9 mouse cellular contexts compared by ENCODE assay signal in the genomic region with DNA sequence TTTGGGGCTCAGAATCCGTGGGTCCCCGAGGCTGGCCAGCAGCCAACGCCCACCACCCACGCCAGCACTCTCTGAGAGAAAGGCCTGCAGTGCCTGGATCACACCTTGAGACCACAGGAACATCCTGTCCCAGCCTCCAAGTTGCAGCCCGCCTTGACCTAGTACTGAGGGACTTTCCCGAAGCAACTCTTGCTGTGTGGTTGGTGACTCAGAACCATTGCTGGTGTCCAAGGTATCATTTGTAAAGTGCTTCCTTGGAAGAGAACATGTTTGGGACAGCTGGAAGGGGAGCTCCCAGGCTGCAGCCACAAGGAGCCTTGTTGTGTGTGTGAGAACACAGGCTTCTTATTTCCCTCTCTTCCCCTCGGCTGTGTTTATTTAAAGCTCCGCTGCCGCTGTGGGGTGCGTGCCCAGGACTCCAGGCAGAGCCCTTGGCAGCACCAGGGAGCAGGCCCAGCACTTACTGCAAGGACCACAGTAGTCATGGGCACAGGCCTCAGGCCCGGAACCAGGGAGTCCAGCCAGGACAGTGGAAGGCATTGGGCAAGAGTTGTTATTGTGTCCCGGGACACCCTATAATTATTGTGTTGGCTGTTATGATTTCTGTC.
DNase-seq lines count a peak whose midpoint lies in the region; ATAC-seq and TF ChIP-seq lines count a peak whose summit lies in the region.
"Had no signal": no experiment of that assay in that cellular context is flagged by ENCODE, and none has a peak within 500 bp of the region (broad histone marks: within the 10 kb centered on the region; RNA-seq: fewer than 3 reads in every experiment).

No protein-coding gene starts in this region.

- H3K27me3 ChIP-seq in C2C12 (ENCODE audit: control insufficient read depth, insufficient read depth, insufficient read length): no peaks in the 10 kb centered on the region
- no peaks in the 10 kb centered on the region for H3K27me3 ChIP-seq in intestine, embryonic 15.5 days (replicated peaks)
- H3K27me3 ChIP-seq: stomach, embryonic 15.5 days had no signal

- no peaks in the 10 kb centered on the region for H3K36me3 ChIP-seq in C2C12 (ENCODE audit: control insufficient read depth, insufficient read depth)
- no peaks in the 10 kb centered on the region for H3K36me3 ChIP-seq in intestine, embryonic 15.5 days
- H3K36me3 ChIP-seq: stomach, embryonic 15.5 days had no signal

- H3K79me2 ChIP-seq in C2C12 (ENCODE audit: control insufficient read depth, insufficient read depth): no peaks in the 10 kb centered on the region

- no peak overlapping the region for H3K9ac ChIP-seq in intestine, embryonic 15.5 days
- H3K9ac ChIP-seq: liver, embryonic 14.5 days; stomach, embryonic 15.5 days had no signal

- H3ac ChIP-seq in C2C12 (ENCODE audit: control insufficient read depth, insufficient read length, low read depth): no peak overlapping the region

- no peaks in the 10 kb centered on the region; the same call in 1 of the 2 replicates for H3K4me1 ChIP-seq in intestine, embryonic 15.5 days (replicated peaks)

- TF ChIP-seq CTCF in C2C12 (IDR thresholded peaks at IDR 0.05; ENCODE audit: control insufficient read depth, insufficient read depth, insufficient read length): no peak

- ATAC-seq in intestine, embryonic 15.5 days: no peak
- no peak for ATAC-seq in erythroblast, adult 5-6 weeks (replicated peaks; ENCODE audit: low FRiP score, poor library complexity, severe bottlenecking)

- H3K27ac ChIP-seq in intestine, embryonic 15.5 days: no peak overlapping the region
- H3K27ac ChIP-seq: liver, embryonic 14.5 days; stomach, embryonic 15.5 days had no signal

- whole genome bisulfite sequencing in intestine, embryonic 15.5 days: 42% methylated on average over 12 of the region's 12 CpGs

- H3K9me3 ChIP-seq in intestine, embryonic 15.5 days: no peaks in the 10 kb centered on the region
- H3K9me3 ChIP-seq: stomach, embryonic 15.5 days had no signal

- no peaks in the 10 kb centered on the region for H3K79me3 ChIP-seq in C2C12 (ENCODE audit: low read depth)

- peak; percentile 6 for DNase-seq in ES-CJ7 (ENCODE audit: low read depth, low spot score)
- peak; percentile 5 to 15 for DNase-seq in frontal cortex, postnatal 36 days (ENCODE audit: low spot score in 2 of 2)
- peak; percentile 18 to 40 for DNase-seq in layer of hippocampus, postnatal 36 days
- peak; percentile 79 to 92 for DNase-seq in natural killer cell, adult 2 months (ENCODE audit: low spot score in 2 of 2)

- no peak overlapping the region for H3K4me2 ChIP-seq in intestine, embryonic 15.5 days (replicated peaks)
- H3K4me2 ChIP-seq: stomach, embryonic 15.5 days had no signal

- H3K4me3 ChIP-seq in C2C12 (ENCODE audit: insufficient read depth, poor library complexity, severe bottlenecking): no peak overlapping the region
- no peak overlapping the region for H3K4me3 ChIP-seq in intestine, embryonic 15.5 days (replicated peaks)
- H3K4me3 ChIP-seq: stomach, embryonic 15.5 days had no signal

TF ChIP-seq in C2C12, 6 proteins besides CTCF, POLR2A, EP300 and RAD21:
- no peak for TF ChIP-seq USF1 (IDR thresholded peaks at IDR 0.05; ENCODE audit: low read depth)
- peak; percentile 65 for TF ChIP-seq MAX (IDR thresholded peaks at IDR 0.05)
- TF ChIP-seq MYOD1 (IDR thresholded peaks at IDR 0.05; ENCODE audit: control insufficient read depth, insufficient read length, low read depth): peak; percentile 76
- TF ChIP-seq FOSL1 (IDR thresholded peaks at IDR 0.05; ENCODE audit: insufficient read depth, low read length, poor library complexity, severe bottlenecking): no peak
- TF ChIP-seq CEBPB (IDR thresholded peaks at IDR 0.05; ENCODE audit: low read depth): peak; percentile 95
- TF ChIP-seq MYOG (IDR thresholded peaks at IDR 0.05; ENCODE audit: control insufficient read depth, extremely low read depth, insufficient read length): no peak

Comparison
In these comparisons a context has a peak if more than half of its experiments do, and no peak if none do; other contexts are left out.
1. DNase-seq: peak in every context shown above with its lines; median percentile 86 in natural killer cell, adult 2 months; 29 in layer of hippocampus, postnatal 36 days; 10 in frontal cortex, postnatal 36 days; 6 in ES-CJ7.